Mouse (Mus musculus) gastrocnemius, postnatal 36 days (tissue): ENCODE data around the gene Mprip. TPM values are rescaled to one million over a fixed set of nuclear protein-coding genes. Genes with fewer than 3 reads are reported as not detected.
"Not testable (repeated sequence)": the region's sequence is repeated elsewhere in the genome, so short reads cannot be mapped to it uniquely, and the experiment has no call there.

Source experiments
- DNase-seq, 2 experiments: peaks; one replicate each; pipeline ENCODE4 v3.0.0; 2022
- intact Hi-C: fragments of 180-260 bp; cut with DNase I; formaldehyde crosslinking; loops from one replicate; pipeline ENCODE4 v1.15.1; 2025
- long read RNA-seq, 2 experiments: library from polyadenylated mRNA; stranded (forward); transcript quantifications; one replicate each; pipeline ENCODE4 v2.0.0; 2021
- total RNA-seq, 2 experiments: library from RNA; stranded (reverse); gene quantifications; 2 replicates each; pipeline ENCODE4 v1.2.3; 2021

Mprip gene
- total RNA-seq = 10 to 100 TPM; 65.7 to 76.2 TPM
- long read RNA-seq, experiment 1, full-length matches to known transcripts = 13 of 38 reads
- long read RNA-seq, experiment 1, partial matches to known transcripts = 5 of 38 reads
- long read RNA-seq, experiment 1, other reads (novel, unspliced or antisense) = 20 of 38 reads
- long read RNA-seq, experiment 2, full-length matches to known transcripts = 21 of 56 reads
- long read RNA-seq, experiment 2, partial matches to known transcripts = 5 of 56 reads
- long read RNA-seq, experiment 2, other reads (novel, unspliced or antisense) = 30 of 56 reads

DNA sequence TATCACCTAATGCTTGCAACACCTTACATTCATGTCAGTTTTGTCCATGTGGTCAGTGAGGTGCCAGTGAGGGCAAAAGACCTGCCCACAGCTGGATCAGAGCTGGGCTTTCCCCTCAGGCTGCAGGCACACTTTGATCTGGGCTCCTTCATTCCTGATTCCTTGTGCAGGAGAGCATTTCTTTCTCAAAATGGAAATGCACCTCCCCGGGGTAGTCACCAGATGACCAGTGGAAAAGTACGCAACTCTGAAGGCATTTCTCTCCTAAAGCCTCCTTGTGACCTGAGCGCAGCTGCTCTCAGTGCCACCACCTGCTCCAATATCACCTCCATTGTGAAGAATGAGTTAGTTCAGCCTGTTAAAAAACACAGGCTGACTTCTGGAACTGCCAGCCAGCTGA, at the start of gene Mprip:
Mprip (plus strand) TSS at position 301 of the 400 bp plus-strand sequence.
- intact Hi-C loops = loop anchor here (5.0 kb wide), 1 partner anchor 46 kb away; no protein-coding TSS in a partner anchor
- DNase-seq = no peak

DNA sequence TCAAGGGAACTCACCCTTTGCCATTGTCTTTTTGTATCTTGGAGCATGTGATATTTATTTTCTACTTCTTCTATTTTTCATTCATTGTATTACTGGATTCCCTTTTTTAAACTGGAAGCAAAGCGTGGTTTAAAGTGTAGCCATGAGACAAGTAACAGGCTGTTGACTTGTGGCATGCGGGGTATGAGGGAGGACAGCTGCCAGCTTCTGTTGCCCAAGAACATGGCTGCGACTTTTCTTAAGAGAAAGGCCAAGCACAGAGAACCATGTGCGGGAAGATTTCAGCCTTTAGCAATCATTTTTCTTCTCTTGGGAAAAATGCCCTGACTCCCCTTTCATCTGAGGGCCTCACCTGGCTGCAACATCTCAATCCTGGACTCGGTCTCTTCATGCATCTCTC, 49.5 kb upstream of the Mprip start:
- intact Hi-C loops = no loop called here
- no peak for DNase-seq

DNA sequence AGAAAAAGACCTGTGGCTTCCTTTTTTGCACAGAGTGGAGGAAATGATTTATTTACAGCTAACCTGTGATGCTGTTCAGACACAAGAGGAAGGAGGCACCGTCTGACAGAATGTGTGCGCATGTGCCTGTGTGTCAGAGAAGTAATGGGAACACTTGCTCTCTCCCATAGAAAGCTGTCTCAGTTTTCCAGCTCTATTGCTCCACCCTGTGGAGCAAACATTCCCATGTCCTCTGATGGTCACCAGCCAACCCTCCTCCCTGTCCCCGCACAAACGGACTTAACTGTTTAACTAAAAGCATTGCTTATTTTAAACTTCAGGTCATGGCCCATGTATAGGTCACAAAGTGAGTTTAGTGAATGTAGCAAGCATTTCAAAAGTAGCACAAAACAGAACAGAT, 47.0 kb upstream of the Mprip start:
- no peak for DNase-seq
- intact Hi-C loops = no loop called here

DNA sequence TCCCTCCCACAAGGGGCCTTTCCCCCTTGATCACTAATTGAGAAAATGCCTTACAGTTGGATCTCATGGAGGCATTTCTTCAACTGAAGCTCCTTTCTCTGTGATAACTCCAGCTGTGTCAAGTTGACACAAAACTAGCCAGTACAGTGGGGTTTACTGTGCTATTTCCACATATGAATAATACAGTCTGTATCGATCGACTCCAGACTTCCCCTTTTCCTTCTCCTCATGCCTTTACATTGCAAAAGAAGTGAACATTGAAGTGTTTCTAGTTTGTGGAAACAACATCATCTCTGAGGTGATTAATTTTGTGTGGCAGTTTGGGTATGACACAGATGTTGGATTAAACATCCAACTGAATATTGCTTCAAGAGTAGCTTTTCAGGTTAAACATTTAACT, 44.1 kb upstream of the Mprip start:
- intact Hi-C loops, DNase-seq: not testable (repeated sequence)

DNA sequence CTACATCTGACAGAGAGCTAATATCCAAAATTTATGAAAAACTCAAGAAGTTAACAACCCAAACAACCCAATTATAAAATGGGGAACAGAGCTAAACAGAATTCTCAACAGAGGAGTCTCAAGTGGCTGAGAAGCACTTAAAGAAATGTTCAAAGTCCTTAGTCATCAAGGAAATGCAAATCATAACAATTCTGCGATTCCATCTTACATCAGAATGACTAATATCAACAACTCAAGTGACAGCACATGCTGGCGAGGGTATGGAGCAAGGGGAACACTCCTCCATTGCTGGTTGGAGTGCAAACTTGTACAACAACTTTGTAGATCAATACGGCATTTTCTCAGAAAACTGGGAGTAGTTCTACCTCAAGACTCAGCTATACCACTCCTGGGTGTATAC, 38.9 kb upstream of the Mprip start:
- intact Hi-C loops = no loop called here
- DNase-seq = no peak

DNA sequence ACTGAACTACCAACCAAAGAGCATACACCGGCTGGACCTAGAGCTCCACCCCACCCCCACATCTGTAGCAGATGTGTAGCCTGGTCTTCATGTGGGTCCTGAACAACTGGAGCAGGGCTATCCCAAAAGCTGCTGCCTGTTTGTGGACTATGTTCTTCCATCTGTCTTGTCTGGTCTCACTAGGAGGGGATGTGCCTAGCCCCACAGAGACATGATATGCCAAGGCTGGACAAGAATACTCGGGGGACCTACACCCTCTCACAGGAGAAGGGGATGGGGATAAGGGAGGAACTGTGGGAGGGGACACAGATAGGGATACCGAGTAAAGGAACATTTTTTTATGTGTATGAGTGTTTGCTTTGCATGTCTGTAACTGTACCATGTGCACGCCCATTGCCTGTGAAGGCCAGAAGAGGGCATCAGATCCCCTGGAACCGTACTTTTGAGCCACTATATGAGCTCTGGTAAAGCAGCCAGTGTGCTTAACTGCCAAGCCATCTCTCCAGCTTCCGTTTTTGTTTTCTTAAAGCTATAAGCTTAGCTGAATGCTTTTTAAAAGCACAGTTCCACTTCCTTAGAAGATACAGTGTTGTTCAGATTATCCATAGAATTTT, 37.0 kb upstream of the Mprip start:
- intact Hi-C loops = no loop called here
- DNase-seq = peak; percentile 38 to 50

DNA sequence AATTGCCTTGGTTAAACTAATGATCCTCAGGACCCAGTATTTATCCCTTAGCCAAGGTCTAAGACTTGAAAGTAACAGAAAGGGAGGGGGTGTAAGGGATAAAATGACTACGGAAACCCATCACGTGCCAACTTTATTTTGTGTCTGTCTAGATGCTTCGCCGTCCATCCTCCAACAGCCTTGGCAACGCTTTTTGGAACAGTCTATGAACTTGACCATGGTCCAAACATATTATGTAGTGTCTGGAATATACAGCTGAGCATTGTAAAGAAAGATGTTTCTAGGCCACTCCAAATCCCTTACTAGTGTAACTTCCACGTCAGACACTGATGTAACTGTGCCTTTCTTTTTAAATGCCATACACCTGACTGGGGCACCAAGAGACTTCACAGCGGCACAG, 34.9 kb upstream of the Mprip start:
- DNase-seq = no peak
- intact Hi-C loops = no loop called here

DNA sequence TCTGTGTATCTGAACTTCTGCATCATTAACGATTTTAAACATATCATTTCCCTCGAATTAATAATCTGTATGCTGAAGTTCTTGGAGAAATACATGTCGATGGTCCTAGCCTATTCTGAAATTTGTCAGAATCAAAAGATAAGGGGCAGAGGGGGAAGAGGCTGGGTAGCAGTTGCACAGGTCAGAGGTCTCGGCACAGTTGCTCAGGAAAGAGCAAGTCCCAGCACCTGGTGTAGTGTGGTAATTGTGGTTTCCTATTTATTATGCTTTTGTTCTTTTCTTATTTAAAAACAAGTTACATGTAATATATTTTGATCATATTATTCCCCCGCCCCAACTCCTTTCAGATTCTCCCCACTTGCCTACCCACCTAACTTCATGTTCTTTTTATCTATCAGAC, 32.9 kb upstream of the Mprip start:
- intact Hi-C loops = no loop called here
- DNase-seq = no peak

DNA sequence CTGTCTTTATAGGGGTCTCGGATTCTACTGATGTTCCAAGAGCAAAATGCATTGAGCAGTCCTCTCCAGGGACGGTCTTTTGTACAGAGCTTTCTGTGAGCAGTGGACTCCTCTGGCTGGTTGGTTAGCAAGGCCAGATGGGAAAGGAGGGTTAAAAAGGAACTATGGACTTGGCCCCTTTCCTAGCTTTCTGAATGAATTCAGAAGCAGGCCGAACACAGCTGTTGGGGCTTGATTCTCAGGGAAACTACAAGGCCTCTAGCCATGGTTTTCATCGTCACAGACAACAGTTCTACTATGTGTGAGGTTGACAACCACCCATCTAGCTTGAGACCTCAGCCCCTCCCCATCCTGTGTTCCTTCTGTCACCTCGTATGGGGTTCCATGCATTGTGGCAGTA, 31.2 kb upstream of the Mprip start:
- intact Hi-C loops = no loop called here

DNA sequence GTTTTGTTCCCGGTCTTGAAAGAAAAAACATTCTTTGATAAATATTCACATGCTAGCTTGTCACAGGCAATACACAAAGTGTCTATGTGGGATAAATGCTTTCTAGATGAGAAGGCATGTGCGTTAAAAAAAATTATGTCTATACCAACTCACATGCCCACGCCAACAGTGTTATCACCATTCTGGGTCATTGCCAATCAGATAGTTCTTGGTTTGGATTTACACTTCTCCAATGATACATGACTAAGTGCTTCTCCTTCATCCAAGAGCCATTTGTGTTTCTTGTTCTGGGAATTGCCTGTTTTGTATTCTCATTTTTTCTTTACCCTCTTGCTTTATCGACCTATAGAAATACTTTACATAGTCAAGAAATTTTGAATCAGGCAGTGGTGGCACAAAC, 29.1 kb upstream of the Mprip start:
- intact Hi-C loops = loop anchor here (2.0 kb wide), 1 partner anchor 101 kb away; no protein-coding TSS in a partner anchor
- DNase-seq = no peak

More for the DNA sequence above, 31.2 kb upstream of the Mprip start:
- no peak for DNase-seq

DNA sequence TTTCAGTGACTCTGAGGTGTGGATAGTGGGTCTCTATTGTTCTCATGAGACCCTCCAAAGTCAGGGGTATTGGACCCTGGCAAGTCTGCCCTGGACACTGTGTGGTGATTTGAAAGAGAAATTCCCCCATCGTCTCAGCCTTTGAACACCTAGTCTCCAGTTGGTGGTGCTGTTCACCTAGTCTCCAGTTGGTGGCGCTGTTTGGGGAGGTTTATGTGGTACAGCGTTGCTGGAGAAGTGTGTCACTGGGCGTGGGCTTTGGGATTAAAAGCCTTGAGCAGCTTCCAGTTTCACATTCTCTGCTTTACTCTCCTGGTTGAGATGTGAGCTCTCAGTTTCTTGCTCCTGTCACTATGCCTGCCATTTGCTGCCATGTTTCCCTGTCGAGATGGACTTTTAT, 28.1 kb upstream of the Mprip start:
- intact Hi-C loops = loop anchor here (2.0 kb wide), 1 partner anchor 100 kb away; no protein-coding TSS in a partner anchor
- peak; percentile 43 to 57 for DNase-seq

DNA sequence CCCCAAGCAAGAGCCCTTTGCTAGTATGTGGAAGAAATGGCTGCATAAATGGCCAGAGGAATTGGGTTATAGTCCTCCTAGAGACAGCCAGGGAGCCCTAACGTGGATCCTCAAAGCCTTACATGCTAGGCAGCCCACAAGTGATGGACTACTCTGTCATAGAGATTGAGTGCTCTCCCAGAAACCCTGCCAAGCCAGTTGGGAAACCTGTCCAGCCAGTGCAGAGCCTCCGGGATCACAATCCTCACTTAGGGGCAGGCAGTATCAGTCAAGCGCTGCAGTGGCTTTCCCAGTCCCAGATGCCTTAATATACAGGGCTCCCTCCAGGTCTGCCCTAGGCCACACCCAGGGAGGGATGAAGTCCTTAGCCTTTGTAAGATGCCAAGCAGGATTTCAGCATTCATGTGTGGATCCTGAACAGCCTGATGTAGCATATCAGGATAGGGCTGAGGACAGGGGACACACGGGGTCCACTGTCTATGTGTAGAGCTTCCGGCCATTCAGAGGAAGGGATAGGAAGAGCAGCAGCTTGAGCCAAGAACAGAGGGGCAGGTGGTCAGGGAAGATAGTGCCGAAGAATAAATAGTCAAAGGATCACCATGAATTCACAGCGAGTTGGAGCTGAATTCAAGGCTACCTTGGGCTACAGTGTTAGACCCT, 27.0 kb upstream of the Mprip start:
- intact Hi-C loops = no loop called here
- DNase-seq = no peak

DNA sequence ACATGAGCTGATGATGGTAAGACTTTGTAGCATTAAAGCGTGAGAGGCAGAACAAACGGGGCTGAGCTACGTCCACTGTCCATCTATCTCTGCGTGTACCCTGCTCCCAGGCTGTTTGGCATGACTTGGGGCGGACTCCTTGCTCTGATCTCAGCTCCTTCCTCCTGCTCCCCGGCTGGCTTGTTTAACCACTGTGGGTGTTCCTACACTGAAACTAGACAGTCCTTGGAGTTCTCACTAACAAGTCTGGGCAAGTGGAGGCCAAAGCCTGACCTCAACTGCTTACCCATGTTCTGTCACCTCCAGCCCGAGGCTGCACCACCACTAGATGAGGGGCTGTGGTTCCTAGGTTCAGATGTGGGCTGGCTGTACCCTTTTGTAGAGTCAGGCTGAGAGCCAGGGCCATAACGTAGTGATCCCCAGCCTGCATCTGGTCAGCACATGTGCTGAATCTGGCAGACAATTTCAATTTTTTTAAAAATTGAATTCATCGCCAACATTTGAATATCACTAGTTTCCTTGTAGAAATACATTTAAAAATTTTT, 25.8 kb upstream of the Mprip start:
- DNase-seq = no peak
- intact Hi-C loops = no loop called here

DNA sequence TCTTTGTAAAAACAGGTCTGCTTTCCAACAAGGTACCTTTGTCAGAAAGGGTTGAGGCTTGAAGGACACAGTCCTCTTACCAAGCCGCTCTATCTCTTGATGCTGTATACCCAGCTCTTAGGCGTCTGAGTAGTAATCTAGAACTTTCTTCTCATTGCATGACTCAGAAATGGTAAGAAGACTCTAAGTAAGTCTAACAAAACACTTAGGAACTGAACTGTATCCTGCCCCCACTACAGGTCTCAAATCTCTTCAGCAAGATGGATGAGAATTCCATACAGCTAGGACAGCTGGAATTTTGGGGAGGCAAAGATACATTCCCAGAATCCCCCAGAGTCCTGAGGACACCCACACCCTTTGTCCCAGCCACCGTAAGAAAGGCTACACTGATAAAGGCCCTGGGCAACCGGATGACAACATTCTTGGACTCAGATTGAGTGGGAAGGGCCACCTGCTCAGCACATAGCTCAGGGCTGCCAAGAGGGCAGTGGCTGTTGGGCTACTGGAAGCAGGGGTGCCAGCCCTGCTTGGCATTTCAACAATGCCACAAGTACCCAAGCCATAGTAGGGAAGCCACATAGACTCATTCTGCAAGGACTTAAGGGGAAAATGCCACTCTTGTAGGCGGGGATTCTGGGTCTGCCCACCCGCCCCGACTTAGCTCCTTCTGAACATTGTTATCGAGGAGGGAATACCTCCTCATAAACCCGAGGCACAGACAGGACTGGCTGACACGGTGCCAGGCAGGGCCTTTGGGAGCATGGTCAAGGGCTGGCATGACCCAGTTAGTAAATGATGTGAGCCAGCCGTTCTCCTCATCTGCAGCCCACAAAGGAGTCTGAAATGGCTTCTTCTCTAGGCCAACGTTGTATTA, 25.0 kb upstream of the Mprip start:
- no peak for DNase-seq
- intact Hi-C loops = no loop called here

DNA sequence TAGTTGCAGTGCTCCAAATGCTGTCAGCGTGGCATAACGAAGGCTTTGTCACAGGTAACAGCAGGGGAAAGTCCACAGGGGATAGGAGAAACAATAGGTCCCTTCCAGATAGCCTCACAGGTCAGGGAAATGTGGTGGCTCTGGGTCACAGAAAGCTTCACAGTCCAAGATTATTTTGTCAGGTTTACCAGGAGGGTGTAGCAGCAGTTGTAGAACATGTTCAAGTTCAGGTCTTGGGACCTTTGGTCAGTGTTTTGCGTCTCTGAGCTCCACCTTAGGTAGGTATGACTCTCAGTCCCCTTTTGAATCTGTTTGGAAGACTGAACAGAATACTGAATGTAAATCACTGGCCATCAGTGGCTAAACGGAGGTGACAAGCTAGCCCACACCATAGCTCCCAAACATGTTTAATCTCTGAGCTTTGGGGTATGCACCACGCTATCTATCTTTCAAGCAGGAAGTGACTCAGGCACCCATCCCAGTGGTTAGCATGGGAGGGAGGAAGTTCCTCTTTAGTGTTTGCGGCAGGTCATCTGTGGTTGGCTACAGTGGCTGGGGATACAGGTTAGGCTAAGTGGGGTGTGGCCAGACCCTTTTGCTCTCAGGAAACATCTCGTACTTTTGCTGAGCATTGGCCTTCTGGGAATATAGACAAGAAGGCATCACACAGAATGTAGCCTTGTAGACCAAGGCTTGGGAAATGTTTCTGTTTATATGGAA, 24.2 kb upstream of the Mprip start:
- DNase-seq = no peak
- intact Hi-C loops = no loop called here

DNA sequence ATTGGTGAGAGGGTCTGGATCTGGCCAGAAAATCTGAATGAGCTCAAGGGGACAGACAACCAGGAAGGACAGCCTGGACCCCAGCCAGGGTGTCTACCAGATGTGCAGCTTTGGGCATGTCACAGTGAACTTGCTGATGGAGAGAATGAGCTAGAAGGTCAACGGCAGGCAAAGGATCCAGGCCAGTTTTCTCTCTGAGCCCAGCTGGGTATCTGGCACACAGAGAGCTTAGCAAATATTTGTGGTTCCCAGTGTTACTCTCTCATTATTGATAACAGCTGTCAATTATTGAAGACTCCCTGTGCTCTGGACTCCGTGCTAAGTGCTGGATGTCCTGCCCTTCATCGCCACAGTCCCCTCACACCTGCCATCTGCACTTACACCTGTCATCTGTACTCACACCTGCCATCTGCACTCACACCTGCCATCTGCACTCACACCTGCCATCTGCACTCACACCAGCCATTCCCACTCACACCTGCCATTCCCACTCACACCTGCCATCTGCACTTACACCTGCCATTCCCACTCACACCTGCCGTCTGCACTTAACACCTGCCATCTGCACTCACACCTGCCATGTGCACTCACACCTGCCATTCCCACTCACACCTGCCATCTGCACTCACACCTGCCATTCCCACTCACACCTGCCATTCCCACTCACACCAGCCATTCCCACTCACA, 21.0 kb upstream of the Mprip start:
- intact Hi-C loops = no loop called here

DNA sequence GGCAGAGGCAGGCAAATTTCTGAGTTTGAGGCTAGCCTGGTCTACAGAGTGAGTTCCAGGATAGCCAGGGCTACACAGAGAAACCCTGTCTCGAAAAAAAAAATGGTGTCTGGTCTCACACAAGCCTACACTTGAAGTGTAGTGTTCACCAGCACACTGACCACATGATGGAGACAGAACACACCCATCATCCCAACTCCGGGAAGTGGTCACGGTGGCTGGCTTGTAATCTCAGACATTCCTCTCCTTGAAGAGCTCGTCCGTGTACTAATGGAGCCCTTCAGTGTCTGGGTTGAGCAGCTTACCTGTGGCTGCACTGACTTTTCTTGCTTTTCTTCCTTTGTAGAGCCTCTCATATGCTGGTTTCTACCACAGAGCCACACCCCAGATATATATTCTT, 19.9 kb upstream of the Mprip start:
- intact Hi-C loops = no loop called here
- DNase-seq = no peak

More for the DNA sequence above, 21.0 kb upstream of the Mprip start:
- DNase-seq = no peak

DNA sequence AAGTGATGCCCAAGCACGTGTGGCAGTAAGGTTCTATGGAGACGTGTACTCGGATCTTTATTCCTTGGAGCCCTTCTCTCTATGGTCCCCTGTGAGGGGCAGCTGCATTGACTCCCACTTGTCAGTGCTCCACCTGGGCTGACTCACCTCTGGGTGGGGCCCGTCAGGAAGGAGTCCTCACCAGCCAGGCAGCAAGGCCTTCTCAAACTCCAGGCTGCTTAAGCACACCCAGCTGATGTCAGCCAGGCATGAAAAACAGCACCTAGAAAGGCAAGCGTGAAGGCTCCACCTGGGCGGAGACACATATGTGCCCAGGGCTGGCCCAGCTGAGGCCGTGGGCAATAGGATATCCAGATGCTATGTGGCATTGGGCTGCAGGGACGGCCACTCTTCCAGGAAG, 18.7 kb upstream of the Mprip start:
- intact Hi-C loops = no loop called here
- DNase-seq = no peak

DNA sequence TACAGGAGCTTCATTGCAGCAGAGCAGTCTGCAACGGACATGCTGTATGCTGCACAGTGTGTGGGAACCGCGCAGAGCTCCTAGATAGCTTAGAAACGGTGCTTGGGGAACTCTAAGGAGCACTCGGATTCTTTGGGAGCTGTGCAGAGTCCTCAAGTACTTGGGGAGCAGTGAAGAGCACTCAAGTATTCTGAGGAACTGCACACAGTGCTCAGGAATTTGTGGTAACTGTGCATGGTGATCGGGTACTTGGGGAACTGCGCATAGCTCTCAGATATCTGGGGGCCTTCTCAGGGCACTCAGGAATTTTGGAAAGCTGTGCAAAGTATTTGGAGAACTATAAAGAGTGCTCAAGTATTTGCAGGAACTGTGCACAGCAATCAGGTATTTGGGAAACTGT, 16.1 kb upstream of the Mprip start:
- intact Hi-C loops = no loop called here

More for the DNA sequence above, 16.1 kb upstream of the Mprip start:
- DNase-seq = no peak
